Mouse (Mus musculus) 3134 (cell line): ENCODE measurements around the gene Prkce.
A peak's percentile ranks its signal among the peaks of the same experiment; 100 is the strongest.

Experiments
- DNase-seq: peaks from one replicate; pipeline ENCODE4 v3.0.0-alpha.2; 2011; ENCODE audit warnings: low spot score; ENCODE audit not compliant: insufficient read length; ENCODE audit errors: extremely low read depth

Prkce gene

GRCm38 (mm10) chr17:86285058-86285457 is 117.5 kb downstream of the Prkce start:
- no peak for DNase-seq

GRCm38 (mm10) chr17:86286747-86287271 is 119.2 kb downstream of the Prkce start:
- peak; percentile 34 for DNase-seq

GRCm38 (mm10) chr17:86292711-86293110 is 125.1 kb downstream of the Prkce start:
- DNase-seq, result no peak

- DNase-seq, result peak; percentile 74
These were observed 125.7 kb downstream of the Prkce start for GRCm38 (mm10) chr17:86293247-86293744.

- DNase-seq, result no peak
These were observed 132.0 kb downstream of the Prkce start for GRCm38 (mm10) chr17:86299576-86299975.

GRCm38 (mm10) chr17:86300774-86301595 is 133.4 kb downstream of the Prkce start:
- DNase-seq, result no peak

- no peak for DNase-seq
These were observed 134.7 kb downstream of the Prkce start for GRCm38 (mm10) chr17:86302266-86302665.

- DNase-seq, result no peak
These were observed 135.3 kb downstream of the Prkce start for GRCm38 (mm10) chr17:86302861-86303331.

- no peak for DNase-seq
These were observed 136.0 kb downstream of the Prkce start for GRCm38 (mm10) chr17:86303401-86304243.

- DNase-seq, result no peak
These were observed 137.5 kb downstream of the Prkce start for GRCm38 (mm10) chr17:86304923-86305630.

- no peak for DNase-seq
These were observed 138.6 kb downstream of the Prkce start for GRCm38 (mm10) chr17:86306161-86306560.

GRCm38 (mm10) chr17:86313413-86314139 is 146.0 kb downstream of the Prkce start:
- no peak for DNase-seq

- DNase-seq, result no peak
These were observed 148.3 kb downstream of the Prkce start for GRCm38 (mm10) chr17:86315874-86316273.

- no peak for DNase-seq
These were observed 149.2 kb downstream of the Prkce start for GRCm38 (mm10) chr17:86316771-86317170.

GRCm38 (mm10) chr17:86317197-86317596 is 149.6 kb downstream of the Prkce start:
- DNase-seq, result no peak

- no peak for DNase-seq
These were observed 152.5 kb downstream of the Prkce start for GRCm38 (mm10) chr17:86319967-86320602.

- no peak for DNase-seq
These were observed 155.3 kb downstream of the Prkce start for GRCm38 (mm10) chr17:86322840-86323239.

GRCm38 (mm10) chr17:86323310-86323709 is 155.7 kb downstream of the Prkce start:
- no peak for DNase-seq
